Mouse (Mus musculus) MEL (cell line): ENCODE measurements around the gene Apela. TPM values are rescaled to one million over a fixed set of nuclear protein-coding genes. Genes with fewer than 3 reads are reported as not detected.

Experiments used
- DNase-seq: peaks from one replicate; pipeline ENCODE4 v3.0.0; 2011; ENCODE audit warnings: low read depth, low spot score
- H3K27ac ChIP-seq: 2 replicates; pipeline ENCODE4 v1.5.1; 2012; ENCODE audit warnings: low read depth, mild to moderate bottlenecking, control low read depth, low read length, moderate library complexity; ENCODE audit not compliant: control insufficient read depth
- H3K27me3 ChIP-seq, 2 experiments: fragments of 150-350 bp in 1 of 2; sonication (generic) in 1 of 2; 2 replicates each; pipeline ENCODE4 v1.6.1; 2012; ENCODE audit warnings: low read length in 2 of 2, mild to moderate bottlenecking in 2 of 2, improper control_type of control experiment in 1 of 2, moderate library complexity in 1 of 2; ENCODE audit not compliant: insufficient read depth in 2 of 2, control insufficient read depth in 1 of 2
- H3K36me3 ChIP-seq, 2 experiments: 2 replicates each; pipeline ENCODE4 v1.6.1; 2012 to 2014; ENCODE audit warnings: low read length in 2 of 2, improper control_type of control experiment in 1 of 2, inconsistent platforms in 1 of 2, mild to moderate bottlenecking in 1 of 2; ENCODE audit not compliant: insufficient read depth in 2 of 2, control insufficient read depth in 1 of 2
- H3K4me1 ChIP-seq, 2 experiments: fragments of 150-350 bp in 1 of 2; sonication (generic) in 1 of 2; 2 replicates each; pipeline ENCODE4 v1.6.1; 2012; ENCODE audit warnings: low read length in 2 of 2, improper control_type of control experiment in 1 of 2, mild to moderate bottlenecking in 1 of 2; ENCODE audit not compliant: insufficient read depth in 2 of 2, control insufficient read depth in 1 of 2
- H3K4me3 ChIP-seq, 2 experiments: fragments of 150-350 bp in 1 of 2; sonication (generic) in 1 of 2; 2 replicates each; pipeline ENCODE4 v1.5.1; 2012; ENCODE audit warnings: low read depth in 2 of 2, low read length in 2 of 2, mild to moderate bottlenecking in 2 of 2, moderate library complexity in 2 of 2, control low read depth in 1 of 2, improper control_type of control experiment in 1 of 2; ENCODE audit not compliant: control insufficient read depth in 1 of 2, insufficient read depth in 1 of 2
- H3K79me2 ChIP-seq: 2 replicates; pipeline ENCODE4 v1.6.1; 2012; ENCODE audit warnings: mild to moderate bottlenecking, low read length, moderate library complexity; ENCODE audit not compliant: control insufficient read depth, poor library complexity, insufficient read depth
- H3K9ac ChIP-seq: 2 replicates; pipeline ENCODE4 v1.6.1; 2012; ENCODE audit warnings: low read depth, mild to moderate bottlenecking, control low read depth, low read length, moderate library complexity; ENCODE audit not compliant: control insufficient read depth, poor library complexity, severe bottlenecking
- H3K9me3 ChIP-seq: fragments of 150-350 bp; sonication (generic); replicated peaks from 2 replicates; pipeline ENCODE4 v1.6.1; 2012; ENCODE audit warnings: mild to moderate bottlenecking, low read length, improper control_type of control experiment, moderate library complexity; ENCODE audit not compliant: insufficient read depth
- BHLHE40 ChIP-seq: IDR thresholded peaks from 2 replicates; pipeline ENCODE4 v1.6.1; 2012; ENCODE audit warnings: low read depth, mild to moderate bottlenecking, inconsistent platforms, low read length, improper control_type of control experiment, borderline replicate concordance
- CHD2 ChIP-seq: IDR thresholded peaks from 2 replicates; pipeline ENCODE4 v1.6.1; 2011; ENCODE audit warnings: low read length, improper control_type of control experiment
- E2F4 ChIP-seq: IDR thresholded peaks from 2 replicates; pipeline ENCODE4 v1.6.1; 2011; ENCODE audit warnings: low read depth, low read length, improper control_type of control experiment, borderline replicate concordance
- GABPA ChIP-seq: IDR thresholded peaks from 2 replicates; pipeline ENCODE4 v1.6.1; 2012; ENCODE audit warnings: low read depth, mild to moderate bottlenecking, inconsistent platforms, low read length, improper control_type of control experiment, moderate library complexity
- JUND ChIP-seq: IDR thresholded peaks from 2 replicates; pipeline ENCODE4 v1.6.1; 2011; ENCODE audit warnings: low read depth, mild to moderate bottlenecking, improper control_type of control experiment, low read length
- MAFK ChIP-seq: IDR thresholded peaks from 2 replicates; pipeline ENCODE4 v1.6.1; 2011; ENCODE audit warnings: low read depth, mild to moderate bottlenecking, low read length, improper control_type of control experiment, borderline replicate concordance
- MAX ChIP-seq: IDR thresholded peaks from 2 replicates; pipeline ENCODE4 v1.6.1; 2011; ENCODE audit warnings: low read length, improper control_type of control experiment
- MXI1 ChIP-seq: IDR thresholded peaks from 2 replicates; pipeline ENCODE4 v1.6.1; 2011; ENCODE audit warnings: mild to moderate bottlenecking, low read depth, low read length, improper control_type of control experiment
- NRF1 ChIP-seq: IDR thresholded peaks from 2 replicates; pipeline ENCODE4 v1.6.1; 2014; ENCODE audit warnings: low read depth, mild to moderate bottlenecking, inconsistent platforms, low read length, improper control_type of control experiment, moderate library complexity; ENCODE audit not compliant: poor library complexity, insufficient read depth, severe bottlenecking
- POLR2A ChIP-seq, 2 experiments: IDR thresholded peaks; 2 replicates each; pipeline ENCODE4 v1.6.1; 2011 to 2012; ENCODE audit warnings: low read length in 2 of 2, mild to moderate bottlenecking in 2 of 2, control low read depth in 1 of 2, improper control_type of control experiment in 1 of 2, low read depth in 1 of 2, moderate library complexity in 1 of 2; ENCODE audit not compliant: control insufficient read depth in 1 of 2, insufficient read depth in 1 of 2, poor library complexity in 1 of 2
- RAD21 ChIP-seq: IDR thresholded peaks from 2 replicates; pipeline ENCODE4 v1.6.1; 2011; ENCODE audit warnings: mild to moderate bottlenecking, low read depth, low read length, improper control_type of control experiment
- SIN3A ChIP-seq: IDR thresholded peaks from 2 replicates; pipeline ENCODE4 v1.6.1; 2012; ENCODE audit warnings: low read length, improper control_type of control experiment, inconsistent platforms
- SMC3 ChIP-seq: IDR thresholded peaks from 2 replicates; pipeline ENCODE4 v1.6.1; 2011; ENCODE audit warnings: low read depth, low read length, improper control_type of control experiment
- UBTF ChIP-seq: IDR thresholded peaks from 2 replicates; pipeline ENCODE4 v1.6.1; 2012; ENCODE audit warnings: low read depth, mild to moderate bottlenecking, inconsistent platforms, low read length, improper control_type of control experiment, moderate library complexity, borderline replicate concordance; ENCODE audit not compliant: insufficient read depth
- USF1 ChIP-seq: IDR thresholded peaks from 2 replicates; pipeline ENCODE4 v1.6.1; 2014; ENCODE audit warnings: low read depth, mild to moderate bottlenecking, inconsistent platforms, low read length, improper control_type of control experiment, moderate library complexity
- ZMIZ1 ChIP-seq: IDR thresholded peaks from 2 replicates; pipeline ENCODE4 v1.6.1; 2012; ENCODE audit warnings: low read depth, mild to moderate bottlenecking, inconsistent platforms, low read length, improper control_type of control experiment, moderate library complexity
- polyA plus RNA-seq, 2 experiments: library from polyadenylated mRNA; stranded (reverse) in 1 of 2; unstranded in 1 of 2; fragments of >175 nt in 1 of 2; fragments of >200 nt in 1 of 2; gene quantifications; 2 replicates each; pipeline versions ENCODE4 v1.2.1 to v1.2.4; 2012; ENCODE audit warnings: low replicate concordance in 2 of 2, low read depth in 1 of 2; ENCODE audit not compliant: insufficient read length in 2 of 2, insufficient read depth in 1 of 2, missing spikeins in 1 of 2
- total RNA-seq: library from RNA; depleted of rRNA; stranded (reverse); fragments of 300-350 nt; gene quantifications from 2 replicates; pipeline ENCODE4 v1.2.3, GENCODE M21; 2012

Apela gene
- total and polyA plus RNA-seq, 3 experiments, result not detected

DNA sequence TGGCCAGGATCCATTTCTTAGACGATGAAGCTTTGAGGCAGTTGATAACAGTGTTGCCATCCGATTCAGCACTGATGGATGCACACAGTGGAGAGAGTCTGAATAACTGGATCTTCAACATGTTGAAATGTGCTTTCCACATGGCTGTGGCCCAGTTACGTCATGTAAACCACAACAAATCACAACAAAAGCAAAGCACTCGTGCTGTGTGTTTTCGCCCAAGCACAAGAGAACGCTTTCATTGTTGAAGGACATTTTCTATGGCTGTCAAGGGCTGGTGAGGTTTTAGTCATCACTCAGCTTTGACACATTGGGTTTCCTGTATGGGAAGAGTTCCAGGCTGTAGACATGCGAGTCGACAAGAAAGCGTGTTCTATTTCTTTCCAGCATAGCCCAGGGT is 43.6 kb upstream of the Apela start:
- H3K27me3 ChIP-seq, result no peaks in the 10 kb centered on the region
- TF ChIP-seq E2F4 (no peak), CHD2 (no peak)
- TF ChIP-seq, all 39 proteins: peak for 0
- Histone ChIP-seq H3K4me3 (no peak overlapping the region), H3K79me2 (no peaks in the 10 kb centered on the region), H3K36me3 (no peaks in the 10 kb centered on the region), H3K9me3 (no peaks in the 10 kb centered on the region), H3K27ac (no peak overlapping the region), H3K4me1 (no peaks in the 10 kb centered on the region), H3K9ac (no peak overlapping the region)
- DNase-seq, result no peak

DNA sequence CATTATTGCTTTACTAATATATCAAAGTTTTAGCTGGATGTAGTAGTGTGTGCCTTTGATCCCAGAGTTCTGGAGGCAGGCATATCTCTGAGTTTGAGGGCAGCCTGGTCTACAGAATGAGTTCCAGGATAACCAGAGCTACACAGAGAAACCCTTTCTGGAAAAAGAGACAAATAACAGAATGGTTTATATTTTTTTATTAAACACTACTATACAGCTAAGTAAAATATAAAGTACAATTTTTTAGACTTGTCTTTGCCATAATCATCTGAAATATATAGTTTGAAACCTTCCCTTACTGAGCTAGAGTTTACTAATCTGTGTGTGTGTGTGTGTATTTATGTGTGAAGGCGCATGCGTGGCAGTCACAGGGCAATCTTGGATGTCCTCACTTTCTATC is 37.6 kb upstream of the Apela start, which contains the start of gene Gm10663:
Gene Gm10663 (plus strand): TSS at position 301 of the 400 bp plus-strand sequence.
- DNase-seq, result no peak
- H3K4me3 ChIP-seq, result no peak within 1 kb of the TSS
- H3K9me3 ChIP-seq, result no peaks in the 10 kb centered on the region
- no peaks in the 10 kb centered on the region for H3K4me1 ChIP-seq
- H3K36me3 ChIP-seq, result no peaks in the 10 kb centered on the region
- H3K9ac ChIP-seq, result no peak within 1 kb of the TSS
- TF ChIP-seq NRF1, result no peak
- no peak for TF ChIP-seq E2F4
- H3K27ac ChIP-seq, result no peak within 1 kb of the TSS
- no peaks in the 10 kb centered on the region for H3K79me2 ChIP-seq
- H3K27me3 ChIP-seq, result no peaks in the 10 kb centered on the region

DNA sequence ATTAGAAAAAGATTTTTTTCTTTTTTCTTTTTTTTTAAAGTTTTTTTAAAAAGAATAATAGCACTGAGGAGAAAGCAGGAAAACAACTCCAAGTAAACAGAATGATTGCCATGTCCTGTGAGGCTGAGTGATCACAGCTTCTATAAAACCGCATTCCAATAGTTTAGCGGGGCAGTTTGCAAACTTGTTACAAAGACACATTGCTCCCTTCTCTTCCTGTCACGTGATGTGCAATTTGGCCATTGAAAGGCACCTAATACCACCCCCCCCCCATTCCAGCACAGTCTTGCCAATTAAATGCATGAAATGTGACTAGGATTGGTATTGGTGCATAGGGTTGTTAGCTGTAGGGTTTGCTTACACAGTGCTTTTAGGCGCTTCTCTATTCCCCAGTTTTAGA is 33.9 kb upstream of the Apela start:
- Histone ChIP-seq H3K27ac (no peak overlapping the region), H3K4me1 (no peaks in the 10 kb centered on the region), H3K27me3 (no peaks in the 10 kb centered on the region), H3K79me2 (no peaks in the 10 kb centered on the region), H3K9ac (no peak overlapping the region), H3K4me3 (no peak overlapping the region), H3K36me3 (no peaks in the 10 kb centered on the region), H3K9me3 (no peaks in the 10 kb centered on the region)
- no peak for TF ChIP-seq CHD2
- TF ChIP-seq SMC3, result no peak
- no peak for TF ChIP-seq NRF1
- TF ChIP-seq POLR2A (IDR thresholded peaks at IDR 0.05; ENCODE audit: control insufficient read depth in 1 of 2, insufficient read depth in 1 of 2, low read depth in 1 of 2, low read length in 2 of 2, poor library complexity in 1 of 2), result no peak
- no peak for TF ChIP-seq ZMIZ1
- TF ChIP-seq SIN3A, result no peak
- TF ChIP-seq JUND, result no peak
- no peak for TF ChIP-seq RAD21
- TF ChIP-seq BHLHE40, result no peak
- no peak for TF ChIP-seq UBTF
- no peak for TF ChIP-seq E2F4
- TF ChIP-seq MXI1, result no peak
- TF ChIP-seq MAX, result no peak
- no peak for TF ChIP-seq USF1
- TF ChIP-seq MAFK, result no peak
- no peak for TF ChIP-seq GABPA
- no peak for DNase-seq
